Mouse (Mus musculus): Measurements from ENCODE around the gene Rbm25. TPM values are rescaled to one million over a fixed set of nuclear protein-coding genes. Genes with fewer than 3 reads are reported as not detected.

Gene Rbm25
- polyA plus RNA-seq, 1 experiment from 2014 or later: 223 TPM

- no peak overlapping the region for H3K4me3 ChIP-seq
- peaks cover 67% of the 10 kb centered on the region for H3K36me3 ChIP-seq
- H3K27ac ChIP-seq: no peak overlapping the region
- H3K27me3 ChIP-seq (ENCODE audit: insufficient read depth, poor library complexity, severe bottlenecking): no peaks in the 10 kb centered on the region
- no peaks in the 10 kb centered on the region for H3K4me1 ChIP-seq
- 52% methylated on average over 2 of the region's 2 CpGs for WGBS
- DNase-seq (ENCODE audit: low spot score): no peak
- H3K9me3 ChIP-seq: no peaks in the 10 kb centered on the region
Observed at GRCm38 (mm10) chr12:83713749-83714148, 82.7 kb downstream of the Rbm25 start.

DNA sequence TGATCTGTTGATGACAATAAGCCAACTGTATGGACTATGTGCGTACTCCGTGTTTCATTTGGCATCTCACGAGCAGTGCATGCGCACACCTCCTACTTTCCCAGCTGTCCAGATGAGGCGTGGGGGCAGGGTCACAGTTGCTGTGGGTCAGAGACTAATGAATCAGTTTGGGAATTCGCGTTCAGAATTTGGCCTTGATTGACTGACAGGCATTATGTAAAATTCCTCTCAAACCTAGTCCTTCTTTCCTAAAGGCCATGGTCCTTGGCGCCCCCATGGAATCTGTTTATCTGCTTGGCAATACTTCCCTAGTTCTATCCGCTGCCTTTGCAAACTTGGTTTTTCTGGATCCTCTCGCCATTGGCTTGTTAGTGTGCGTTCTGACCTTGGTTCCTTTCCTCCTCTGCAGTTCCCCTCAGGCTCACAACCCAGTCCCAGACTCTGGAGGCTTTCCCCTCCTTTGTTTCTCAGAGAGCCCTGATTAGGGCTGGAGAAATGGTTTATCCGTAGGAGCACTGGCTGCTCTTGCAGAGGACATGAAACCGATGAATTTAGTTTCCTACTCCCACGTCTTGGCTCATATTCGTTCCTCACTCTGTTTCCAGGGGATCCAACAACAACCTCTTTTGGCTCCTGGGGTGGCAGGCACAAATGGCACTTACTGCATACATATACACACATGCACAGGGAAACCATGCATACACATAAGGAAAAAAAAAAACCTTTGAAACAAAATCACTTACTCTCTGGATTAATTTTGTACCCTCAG lies 85.6 kb downstream of the Rbm25 start:
- no peaks in the 10 kb centered on the region for H3K27me3 ChIP-seq (ENCODE audit: insufficient read depth, poor library complexity, severe bottlenecking)
- no peak overlapping the region for H3K27ac ChIP-seq
- H3K4me3 ChIP-seq: no peak overlapping the region
- no peak for DNase-seq (ENCODE audit: low spot score)
- WGBS: 92% methylated on average over 15 of the region's 15 CpGs
- 0 out of 2 replicates have a peak, but pooled peaks cover 9% of the 10 kb centered on the region for H3K4me1 ChIP-seq
- H3K9me3 ChIP-seq: no peaks in the 10 kb centered on the region
- peaks cover 73% of the 10 kb centered on the region for H3K36me3 ChIP-seq

GRCm38 (mm10) chr12:83719431-83719830 lies 88.4 kb downstream of the Rbm25 start:
- Histone ChIP-seq H3K27ac (no peak overlapping the region), H3K36me3 (peaks cover 68% of the 10 kb centered on the region), H3K9me3 (no peaks in the 10 kb centered on the region), H3K4me3 (no peak overlapping the region), H3K4me1 (peaks cover 15% of the 10 kb centered on the region; the same call in 1 of the 2 replicates), H3K27me3 (ENCODE audit: insufficient read depth, poor library complexity, severe bottlenecking) (no peaks in the 10 kb centered on the region)
- whole genome bisulfite sequencing: 88% methylated on average over 1 of the region's 1 CpGs
- no peak for DNase-seq (ENCODE audit: low spot score)

GRCm38 (mm10) chr12:83721281-83721680 lies 90.2 kb downstream of the Rbm25 start:
- H3K27me3 ChIP-seq (ENCODE audit: insufficient read depth, poor library complexity, severe bottlenecking): no peaks in the 10 kb centered on the region
- H3K4me1 ChIP-seq: peaks cover 23% of the 10 kb centered on the region; the same call in 1 of the 2 replicates
- H3K4me3 ChIP-seq: no peak overlapping the region
- no peaks in the 10 kb centered on the region for H3K9me3 ChIP-seq
- peaks cover 69% of the 10 kb centered on the region for H3K36me3 ChIP-seq
- 74% methylated on average over 6 of the region's 6 CpGs for WGBS
- H3K27ac ChIP-seq: no peak overlapping the region
- DNase-seq (ENCODE audit: low spot score): no peak

GRCm38 (mm10) chr12:83723037-83723436 lies 92.0 kb downstream of the Rbm25 start:
- Histone ChIP-seq H3K4me1 (peaks cover 23% of the 10 kb centered on the region; the same call in 1 of the 2 replicates), H3K36me3 (peaks cover 56% of the 10 kb centered on the region), H3K27me3 (ENCODE audit: insufficient read depth, poor library complexity, severe bottlenecking) (no peaks in the 10 kb centered on the region), H3K9me3 (no peaks in the 10 kb centered on the region), H3K27ac (no peak overlapping the region), H3K4me3 (no peak overlapping the region)
- WGBS: 66% methylated on average over 3 of the region's 3 CpGs
- no peak for DNase-seq (ENCODE audit: low spot score)

- peaks cover 75% of the 10 kb centered on the region for H3K36me3 ChIP-seq
- no peaks in the 10 kb centered on the region for H3K27me3 ChIP-seq (ENCODE audit: insufficient read depth, poor library complexity, severe bottlenecking)
- DNase-seq (ENCODE audit: low spot score): no peak
- no peak overlapping the region for H3K27ac ChIP-seq
- peaks cover 14% of the 10 kb centered on the region; the same call in 1 of the 2 replicates for H3K4me1 ChIP-seq
- H3K4me3 ChIP-seq: no peak overlapping the region
- WGBS: 86% methylated on average over 12 of the region's 12 CpGs
- no peaks in the 10 kb centered on the region for H3K9me3 ChIP-seq
Observed at GRCm38 (mm10) chr12:83726510-83727308, 95.7 kb downstream of the Rbm25 start.

DNA sequence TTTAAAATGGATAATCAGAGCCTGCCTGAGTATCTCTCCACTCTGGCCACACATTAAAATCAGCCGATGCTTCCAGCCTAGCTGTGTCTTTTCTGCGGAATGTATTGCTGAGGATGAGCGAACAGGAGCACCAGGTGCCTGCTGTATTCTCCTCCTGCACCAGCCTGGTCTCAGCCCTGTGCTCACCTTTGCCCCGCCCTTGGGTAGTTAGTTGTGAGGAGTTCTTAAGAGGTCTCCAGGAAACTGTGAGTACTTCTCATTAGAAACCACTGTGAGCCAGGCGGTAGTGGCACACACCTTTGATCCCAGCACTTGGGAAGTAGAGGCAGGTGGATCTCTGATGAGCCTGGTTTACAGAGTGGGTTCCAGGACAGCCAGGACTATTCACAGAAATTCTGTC lies 101.2 kb downstream of the Rbm25 start:
- H3K4me1 ChIP-seq: peaks cover 5% of the 10 kb centered on the region; the same call in 1 of the 2 replicates
- WGBS: 94% methylated on average over 5 of the region's 5 CpGs
- H3K27ac ChIP-seq: no peak overlapping the region
- DNase-seq (ENCODE audit: low spot score): no peak
- H3K36me3 ChIP-seq: peaks cover 80% of the 10 kb centered on the region
- no peak overlapping the region for H3K4me3 ChIP-seq
- no peaks in the 10 kb centered on the region for H3K9me3 ChIP-seq
- H3K27me3 ChIP-seq (ENCODE audit: insufficient read depth, poor library complexity, severe bottlenecking): no peaks in the 10 kb centered on the region

Other genes starting within 250 kb of the Rbm25 start
- gene Dpf3, start 143.5 kb upstream of the Rbm25 start, polyA plus RNA-seq (2016; fragmentation: Nextera tagmentation; extraction: Ambion mirVana): 29.4 and 37.5 TPM in 2 replicates
- gene Dcaf4, start 110.8 kb upstream of the Rbm25 start, polyA plus RNA-seq (2016; fragmentation: Nextera tagmentation; extraction: Ambion mirVana): 27.6 and 29.7 TPM in 2 replicates
- 17.8 and 18.7 TPM in 2 replicates for gene Zfyve1, start 34.0 kb upstream of the Rbm25 start, polyA plus RNA-seq (2016; fragmentation: Nextera tagmentation; extraction: Ambion mirVana)
- 52.9 and 60.4 TPM in 2 replicates for gene Psen1, start 56.9 kb downstream of the Rbm25 start, polyA plus RNA-seq (2016; fragmentation: Nextera tagmentation; extraction: Ambion mirVana)
- gene Papln, start 132.4 kb downstream of the Rbm25 start, polyA plus RNA-seq (2016; fragmentation: Nextera tagmentation; extraction: Ambion mirVana): 0.15 and 0.38 TPM in 2 replicates